Mouse (Mus musculus) cerebellum, postnatal 4 days (tissue): Measurements from ENCODE around the gene Aldh5a1.
A peak's percentile ranks its signal among the peaks of the same experiment; 100 is the strongest.
"Not testable (repeated sequence)": the region's sequence is repeated elsewhere in the genome, so short reads cannot be mapped to it uniquely, and the experiment has no call there.

Source experiments
- DNase-seq, 2 experiments: peaks; one replicate each; pipeline ENCODE4 v3.0.0; 2022; ENCODE audit warnings: low spot score in 2 of 2, mixed read lengths in 1 of 2

Gene Aldh5a1

DNA sequence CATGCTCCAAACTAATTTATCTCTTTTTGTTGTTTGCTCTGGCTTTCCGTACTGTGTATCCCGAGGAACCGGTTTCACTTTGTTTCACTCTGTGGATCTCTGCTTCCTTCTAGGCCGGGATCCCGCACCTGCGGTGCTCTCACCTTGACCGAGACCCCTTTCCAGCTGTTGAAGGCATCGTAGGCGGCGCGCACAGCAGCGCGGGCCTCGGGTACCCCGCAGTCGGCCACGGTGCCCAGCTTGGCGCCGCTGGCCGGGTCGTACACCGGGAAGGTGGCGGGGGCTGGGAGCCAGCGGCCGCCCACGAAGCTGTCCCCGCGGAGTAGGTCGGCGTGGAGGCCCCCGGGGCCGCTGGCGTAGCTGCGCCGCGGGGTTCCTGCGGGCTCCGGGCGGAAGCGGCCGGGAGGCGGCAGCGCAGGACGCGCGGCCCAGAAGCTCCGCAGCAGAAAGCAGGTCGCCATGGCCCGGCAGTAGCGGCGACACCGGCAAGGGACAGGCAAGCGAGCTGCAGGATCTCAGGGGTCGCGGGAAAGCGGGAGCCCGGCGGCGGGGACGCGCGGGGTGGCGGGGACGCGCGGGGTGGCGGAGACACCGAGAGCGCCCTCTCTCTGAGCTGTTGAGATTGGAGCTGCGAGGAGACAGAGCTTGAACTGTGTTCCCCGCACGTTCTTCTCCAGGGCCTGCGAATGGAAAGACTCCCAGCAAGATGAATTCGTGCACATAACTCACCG, at the start of gene Aldh5a1:
Gene Aldh5a1 (minus strand): TSS at position 554 of the 731 bp plus-strand sequence.
- peak; percentile 71 to 83 for DNase-seq

DNA sequence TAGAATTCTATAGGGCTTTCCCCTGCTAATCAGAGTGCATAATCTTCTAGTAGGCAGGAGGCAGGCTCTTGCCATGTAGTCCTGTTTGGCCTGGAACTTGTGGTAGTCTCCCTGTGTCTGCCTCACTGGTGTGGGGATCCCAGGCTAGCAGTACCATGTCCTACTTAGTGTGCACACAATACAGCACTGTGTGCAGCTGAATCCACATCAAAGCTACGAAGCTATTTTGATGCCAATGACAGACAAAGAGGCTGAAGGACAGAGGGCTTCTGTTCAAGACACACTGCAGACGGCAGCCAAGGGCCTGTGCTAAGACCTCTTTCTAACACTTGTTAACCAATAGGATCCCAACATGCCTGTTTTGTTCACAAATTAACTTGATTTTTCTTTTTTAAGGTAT, 48.0 kb upstream of the Aldh5a1 start:
- no peak for DNase-seq

DNA sequence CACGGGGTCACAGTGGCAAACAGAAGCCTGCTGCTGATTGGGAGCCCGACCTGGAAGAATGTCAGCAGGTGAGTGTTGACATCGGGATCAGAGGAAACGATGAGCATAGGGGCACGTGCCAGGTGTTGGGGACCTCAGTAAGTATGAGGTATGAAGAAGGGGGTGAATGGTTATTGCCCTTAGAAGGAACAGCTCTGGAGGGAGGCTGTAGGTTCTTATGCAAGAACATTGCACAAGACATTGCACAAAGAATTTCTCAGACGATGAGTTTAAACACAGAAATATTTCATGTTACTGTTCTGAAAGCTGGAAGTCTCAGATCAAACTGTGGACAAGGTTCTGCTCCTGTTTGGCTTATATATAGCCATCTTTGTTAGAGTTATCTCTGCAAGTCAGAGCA, 43.6 kb upstream of the Aldh5a1 start:
- DNase-seq: no peak

DNA sequence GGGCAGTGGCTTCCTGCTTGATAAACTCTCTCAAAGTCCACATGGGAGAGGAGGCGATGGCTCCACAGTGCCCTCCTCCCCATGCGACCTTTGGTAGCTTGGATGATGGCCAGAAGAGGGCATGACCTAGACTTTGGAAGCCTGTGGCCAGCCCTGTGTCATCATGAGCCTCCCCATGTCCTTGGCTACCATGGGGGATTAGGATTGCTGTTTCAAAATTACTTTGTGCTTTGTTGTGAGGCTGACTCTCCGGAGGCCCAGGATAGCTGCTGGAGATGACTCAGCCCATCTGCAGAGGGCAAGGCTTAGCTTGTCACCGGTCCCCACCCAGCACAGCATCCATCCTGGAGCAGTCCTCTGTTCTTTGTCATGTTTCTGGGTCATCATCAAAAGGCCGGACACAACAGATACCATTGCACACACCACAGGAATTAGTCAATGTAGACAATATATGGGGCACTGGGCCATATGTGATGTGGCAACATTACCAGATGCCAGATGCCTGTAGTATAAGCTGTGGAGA, 40.4 kb upstream of the Aldh5a1 start:
- no peak for DNase-seq

DNA sequence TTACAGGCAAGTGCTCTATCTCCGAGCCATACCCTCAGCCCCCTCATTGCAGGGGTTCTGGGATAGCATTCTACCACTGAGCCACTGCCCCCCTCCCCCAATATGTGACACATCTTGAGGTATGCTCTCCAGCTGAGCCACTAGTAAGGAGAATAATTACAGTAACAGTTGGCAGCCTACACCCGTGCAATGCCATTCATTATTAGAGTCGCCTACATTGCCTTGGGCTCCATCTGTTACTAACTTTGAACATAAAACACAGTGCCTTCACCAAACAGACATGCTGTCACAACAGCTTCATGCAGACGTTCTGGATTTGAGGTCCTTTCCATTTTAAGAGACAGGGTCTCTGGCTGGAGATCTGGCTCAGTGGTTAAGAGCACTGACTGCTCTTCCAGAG, 38.9 kb upstream of the Aldh5a1 start:
- no peak for DNase-seq

DNA sequence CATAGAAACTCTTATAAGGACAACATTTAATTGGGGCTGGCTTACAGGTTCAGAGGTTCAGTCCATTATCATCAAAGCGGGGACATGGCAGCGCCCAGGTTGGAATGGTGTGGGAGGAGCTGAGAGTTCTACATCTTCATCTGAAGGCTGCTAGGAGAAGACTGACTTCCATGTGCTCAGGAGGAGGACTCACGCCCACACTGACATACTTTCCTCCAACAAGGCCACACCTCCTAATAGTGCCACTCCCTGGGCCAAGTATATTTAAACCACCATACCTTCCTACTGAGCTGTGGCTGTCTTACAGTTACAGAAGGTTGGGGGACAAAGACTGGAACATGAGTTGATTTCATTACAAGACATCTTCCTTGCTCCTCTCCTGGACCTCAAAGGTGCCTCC, 34.3 kb upstream of the Aldh5a1 start:
- not testable (repeated sequence) for DNase-seq

DNA sequence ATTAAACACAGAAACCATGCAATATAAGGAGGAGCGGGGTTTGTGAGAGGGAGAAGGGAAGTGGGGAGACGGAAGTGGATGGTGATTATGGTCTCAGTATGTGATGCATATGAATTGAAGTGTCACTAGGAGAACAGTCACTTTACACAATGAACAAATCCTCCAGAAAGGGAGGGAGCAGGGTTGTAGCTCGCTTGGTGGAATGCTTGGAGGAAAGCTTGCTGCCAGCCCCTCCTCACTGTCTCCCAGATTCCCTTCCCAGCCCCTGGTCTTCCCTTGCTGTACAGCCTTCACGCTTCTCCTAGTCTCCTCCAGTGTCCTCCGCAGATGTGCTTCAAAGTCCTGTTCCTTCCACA, 28.4 kb upstream of the Aldh5a1 start:
- no peak for DNase-seq

DNA sequence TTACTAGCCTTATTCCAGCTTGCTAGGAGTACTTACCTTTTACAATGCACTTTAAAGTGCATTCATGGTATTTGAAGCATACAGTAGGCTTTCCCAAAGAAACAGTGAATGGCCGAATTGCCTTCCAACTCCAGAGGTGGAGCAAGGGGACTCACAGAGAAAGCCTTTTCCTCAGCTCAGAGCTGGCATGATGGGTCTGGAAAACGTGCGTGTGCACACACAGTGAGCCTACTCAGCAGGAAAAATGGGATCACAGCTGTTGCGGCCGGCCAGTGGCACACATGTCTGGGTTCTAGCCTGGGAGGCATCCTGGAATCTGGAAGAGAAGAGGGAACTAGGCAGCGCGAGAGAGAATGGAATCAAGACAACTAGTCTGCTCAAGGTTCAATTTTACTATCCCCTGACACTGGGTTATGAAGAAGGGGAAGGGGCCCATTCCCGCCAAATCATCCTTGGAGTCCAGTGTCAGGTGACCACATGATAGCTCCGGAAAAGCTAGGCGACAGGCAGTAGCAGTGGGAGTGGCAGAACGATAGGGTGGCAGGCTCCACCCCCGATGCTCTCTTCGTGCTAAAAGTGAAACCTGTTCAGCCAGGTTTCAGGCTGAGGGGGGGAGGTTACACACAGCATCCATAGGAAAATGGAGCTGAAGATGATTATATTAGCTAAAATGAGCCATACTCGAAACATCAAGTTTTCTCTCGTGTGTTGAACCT, 27.8 kb upstream of the Aldh5a1 start:
- no peak for DNase-seq

DNA sequence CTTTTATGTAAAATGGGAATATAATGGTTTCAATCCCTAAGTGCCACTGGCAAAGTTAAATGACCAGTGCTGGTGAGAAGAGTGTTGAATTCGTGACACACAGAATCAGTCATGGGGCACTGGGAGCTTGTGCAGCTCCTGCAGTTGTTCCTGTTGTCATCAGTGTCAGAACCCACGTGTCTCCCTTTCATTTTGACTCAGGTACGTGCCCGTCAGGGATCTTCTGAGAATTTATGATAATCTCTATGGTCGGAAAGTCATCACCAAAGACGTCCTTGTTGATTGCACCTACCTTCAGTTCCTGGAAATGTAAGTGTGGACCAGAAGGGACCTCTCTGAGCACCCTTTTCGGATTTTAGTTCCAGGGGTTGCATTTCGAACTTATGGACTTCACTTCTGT, 24.7 kb upstream of the Aldh5a1 start:
- no peak for DNase-seq

DNA sequence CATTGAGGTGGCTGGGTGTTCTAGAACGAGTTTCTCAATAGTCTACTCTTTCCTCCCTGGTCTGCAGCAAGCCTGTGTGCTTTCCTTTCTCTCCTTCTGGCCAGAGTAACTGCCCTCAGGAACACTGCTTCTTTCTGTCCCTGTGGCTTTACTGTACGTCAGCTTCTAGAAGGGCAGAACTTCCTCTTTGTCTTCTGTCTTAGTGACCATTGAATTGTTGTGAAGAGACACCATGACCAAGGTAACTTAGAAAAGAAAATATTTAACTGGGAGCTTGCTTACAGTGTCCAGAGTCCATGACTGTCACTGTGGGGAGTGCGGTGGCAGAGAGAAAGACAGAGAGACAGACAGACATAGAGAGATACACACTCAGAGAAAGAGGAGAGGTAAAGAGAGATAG, 22.6 kb upstream of the Aldh5a1 start:
- no peak for DNase-seq

DNA sequence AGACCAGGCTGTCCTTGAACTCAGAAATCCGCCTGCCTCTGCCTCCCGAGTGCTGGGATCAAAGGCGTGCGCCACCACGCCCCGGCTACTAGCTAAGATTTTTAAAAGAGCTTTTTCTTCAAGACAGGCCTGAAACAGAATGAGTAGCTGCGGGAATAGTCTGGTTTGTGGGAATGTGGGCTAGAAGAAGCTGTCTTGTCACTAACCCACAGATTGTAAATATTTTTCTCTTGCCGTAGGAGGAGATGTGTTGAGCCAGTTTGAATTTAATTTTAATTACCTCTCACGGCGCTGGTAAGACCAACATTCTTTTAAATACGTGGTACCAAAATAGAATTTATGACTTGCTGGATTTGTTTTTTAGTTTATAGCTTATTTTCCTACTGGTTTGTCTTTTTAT, 21.2 kb upstream of the Aldh5a1 start:
- DNase-seq: no peak

DNA sequence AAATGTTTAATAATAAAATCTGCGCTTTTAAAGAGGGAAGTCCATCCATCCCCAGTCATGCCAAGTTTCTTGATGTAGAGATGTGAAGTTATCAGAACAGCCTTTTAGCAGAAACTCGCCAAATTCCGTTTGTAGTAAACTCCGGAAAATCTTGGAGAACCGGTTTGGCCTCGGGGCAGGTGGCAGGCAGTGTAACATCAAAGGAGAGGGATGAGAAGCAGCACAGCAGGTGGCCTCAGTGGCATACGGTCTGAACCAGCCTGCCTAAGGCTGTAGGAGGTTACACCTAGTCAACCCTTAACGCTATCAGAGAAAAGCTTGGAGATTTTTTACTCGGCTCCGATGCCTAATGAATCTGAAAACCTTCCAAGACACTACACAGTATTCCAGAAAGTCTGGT, 18.0 kb upstream of the Aldh5a1 start:
- DNase-seq: no peak

DNA sequence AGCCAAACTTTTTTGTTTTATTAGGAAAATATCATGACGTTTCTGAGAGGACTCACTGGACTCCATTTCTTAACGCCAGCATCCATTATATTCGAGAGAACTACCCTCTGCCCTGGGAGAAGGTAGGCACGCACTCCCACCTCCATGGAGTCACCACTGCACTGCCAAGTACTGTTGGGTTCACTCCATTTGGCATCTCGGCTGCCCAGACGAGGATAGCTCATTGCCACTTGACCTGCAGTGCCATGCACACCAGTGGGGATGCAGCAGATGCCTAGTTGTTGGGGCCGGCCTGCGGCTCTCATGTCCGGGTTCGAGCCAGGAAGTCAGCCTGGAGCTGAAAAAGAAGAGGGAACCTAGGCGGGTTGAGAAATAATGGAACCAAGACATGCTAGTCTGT, 17.6 kb upstream of the Aldh5a1 start:
- DNase-seq: no peak

DNA sequence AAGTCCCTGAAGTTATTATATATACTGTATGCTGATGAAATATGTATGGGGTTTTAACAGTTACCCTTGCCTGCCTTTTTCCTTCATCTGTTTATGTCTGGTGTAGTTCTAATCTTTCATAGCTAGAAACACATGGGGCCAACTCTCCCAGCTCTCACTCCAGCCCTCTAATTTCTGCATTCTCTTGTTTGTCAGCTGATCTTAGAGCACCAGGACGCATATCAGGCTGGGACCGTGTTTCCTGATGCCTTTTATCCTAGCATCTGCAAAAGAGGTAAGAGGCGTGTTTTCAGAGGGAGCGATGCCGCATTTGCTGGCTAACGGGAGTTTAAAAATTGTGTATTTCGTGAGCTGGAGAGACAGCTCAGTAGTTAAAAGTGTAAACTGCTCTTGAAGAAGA, 15.2 kb upstream of the Aldh5a1 start:
- no peak for DNase-seq

DNA sequence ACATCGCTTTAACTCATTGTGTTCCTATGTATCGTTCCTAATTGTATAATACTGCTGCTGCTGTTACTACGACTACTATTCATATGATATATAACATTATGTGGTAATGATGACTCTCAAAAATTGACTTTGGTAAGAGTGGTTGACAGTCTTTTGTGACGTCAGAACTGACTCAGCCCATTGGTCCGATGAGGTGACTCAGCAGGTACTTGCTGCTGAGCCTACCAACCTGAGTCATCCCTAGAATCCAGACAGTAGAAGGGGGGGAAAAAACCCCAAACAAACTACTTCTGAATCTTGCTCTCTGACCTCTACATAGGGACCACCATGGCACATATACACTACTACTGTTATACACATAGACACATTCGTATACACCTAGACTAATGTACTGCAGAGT, 11.4 kb upstream of the Aldh5a1 start:
- no peak for DNase-seq

DNA sequence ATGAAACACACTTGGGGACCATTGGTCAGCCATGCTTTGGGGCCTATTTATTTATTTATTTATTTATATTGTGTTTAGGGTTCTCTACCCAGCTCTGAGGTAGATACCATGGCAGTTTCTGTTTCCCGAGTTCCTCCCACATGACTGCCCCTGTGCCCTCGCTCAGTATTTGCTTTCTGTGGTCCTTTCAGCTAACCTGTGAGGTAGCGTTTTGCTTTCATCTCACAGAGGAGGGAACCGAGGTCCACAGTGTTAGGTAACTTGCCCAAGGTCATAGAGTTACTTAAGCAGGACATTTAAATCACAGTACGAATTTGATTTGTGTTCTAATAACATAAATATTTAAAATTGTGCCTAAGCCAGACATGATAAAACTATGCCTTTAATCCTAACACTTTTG, 9.7 kb upstream of the Aldh5a1 start:
- DNase-seq: no peak

DNA sequence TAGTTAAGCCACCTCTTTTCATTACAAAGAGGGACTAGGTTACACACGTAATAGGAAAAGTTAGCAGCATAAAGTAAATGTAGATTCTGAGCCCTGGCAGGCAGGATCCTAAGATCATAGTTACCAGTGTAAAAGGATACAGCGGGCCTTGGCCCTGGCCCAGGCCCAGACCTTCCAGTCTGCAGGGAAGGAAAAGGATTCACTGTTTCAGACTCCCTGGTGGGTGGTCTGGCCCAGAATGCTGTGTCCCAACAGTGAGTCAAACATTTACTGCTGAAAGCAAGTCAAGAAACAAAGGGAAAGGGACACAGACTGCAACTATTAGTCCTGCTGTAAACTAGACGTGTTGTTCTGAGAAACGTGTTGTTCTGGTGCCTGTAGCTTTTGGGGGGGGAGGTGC, 8.1 kb upstream of the Aldh5a1 start:
- peak in 1 of 2 experiments; percentile 19 for DNase-seq

DNA sequence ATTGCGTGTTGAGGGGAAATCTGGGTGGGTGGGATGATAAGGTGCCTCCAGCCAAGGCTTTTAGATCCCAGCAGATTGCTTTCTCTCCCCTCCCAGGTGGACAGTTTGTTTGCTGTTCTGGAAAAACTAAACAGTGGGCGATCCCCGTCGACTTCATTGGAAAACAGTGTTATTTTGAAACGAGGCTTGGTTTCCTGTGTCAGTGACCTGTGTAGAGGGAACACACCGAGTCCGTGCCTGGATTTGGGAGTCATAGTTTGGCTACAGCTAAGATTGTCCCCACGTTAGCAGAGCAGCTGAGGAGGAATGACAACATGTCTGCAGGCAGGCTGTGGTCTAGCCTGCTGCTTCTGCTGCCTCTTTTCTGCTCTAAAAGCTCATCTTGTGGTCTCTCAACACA, 5.8 kb upstream of the Aldh5a1 start:
- DNase-seq: no peak

DNA sequence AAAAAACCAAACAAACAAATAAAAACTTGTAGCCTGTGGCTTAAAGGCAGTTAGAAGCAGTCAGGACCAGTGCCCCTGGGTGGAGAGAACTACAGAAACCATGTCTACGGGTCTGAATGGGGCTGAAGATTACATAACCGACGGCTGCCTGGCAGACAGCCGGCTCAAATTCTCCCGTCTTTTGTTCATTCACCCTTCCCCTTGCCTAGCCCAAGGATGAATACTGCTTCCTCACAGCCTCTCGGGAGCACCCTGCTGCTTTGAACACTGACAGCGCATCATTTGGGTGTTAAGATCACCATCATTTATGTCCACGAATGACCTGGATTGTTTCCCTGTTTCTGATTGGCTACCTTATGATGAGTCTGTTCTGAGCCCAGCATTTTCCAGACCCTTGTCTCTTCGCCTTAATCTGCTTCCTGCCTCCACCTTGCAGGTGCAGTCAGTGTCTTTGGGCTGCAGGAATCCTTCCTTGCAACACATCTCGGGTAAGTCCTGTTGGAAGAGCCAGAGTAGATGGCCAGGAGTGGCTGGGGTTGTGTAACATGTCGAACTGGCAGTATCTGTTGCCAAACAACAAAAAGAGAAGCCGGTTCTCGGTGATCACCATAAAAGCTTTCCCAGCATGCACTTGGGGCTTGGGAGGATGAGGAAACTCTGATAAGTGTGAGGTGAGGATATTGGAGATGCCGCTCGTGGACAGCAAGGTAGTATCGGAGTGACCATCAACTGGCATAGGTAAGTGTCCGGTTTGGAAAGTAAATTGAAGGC, 5.2 kb upstream of the Aldh5a1 start, which contains the start of gene Gpld1:
Gene Gpld1 (plus strand): TSS at position 641 of the 771 bp plus-strand sequence.
- DNase-seq: no peak

DNA sequence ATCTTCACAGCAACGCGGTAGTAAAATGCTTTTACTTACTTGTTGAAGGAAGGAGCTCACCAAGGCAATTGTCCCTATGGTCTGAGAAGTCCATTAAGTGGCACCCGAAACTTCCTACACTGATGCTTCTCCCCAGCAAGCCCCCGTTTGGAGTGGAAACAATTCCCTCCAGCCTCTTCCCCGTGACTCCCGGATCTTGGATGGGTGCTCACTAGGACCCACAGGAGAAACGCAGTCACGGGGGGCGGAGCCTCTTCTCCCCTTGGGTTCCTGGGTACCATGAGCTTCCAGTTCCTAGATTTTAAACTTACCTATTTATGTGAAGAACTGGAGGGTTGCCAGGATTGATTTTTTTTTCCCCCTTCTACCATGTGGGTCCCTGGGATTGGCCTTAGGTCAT, 2.0 kb upstream of the Aldh5a1 start:
- DNase-seq: no peak

DNA sequence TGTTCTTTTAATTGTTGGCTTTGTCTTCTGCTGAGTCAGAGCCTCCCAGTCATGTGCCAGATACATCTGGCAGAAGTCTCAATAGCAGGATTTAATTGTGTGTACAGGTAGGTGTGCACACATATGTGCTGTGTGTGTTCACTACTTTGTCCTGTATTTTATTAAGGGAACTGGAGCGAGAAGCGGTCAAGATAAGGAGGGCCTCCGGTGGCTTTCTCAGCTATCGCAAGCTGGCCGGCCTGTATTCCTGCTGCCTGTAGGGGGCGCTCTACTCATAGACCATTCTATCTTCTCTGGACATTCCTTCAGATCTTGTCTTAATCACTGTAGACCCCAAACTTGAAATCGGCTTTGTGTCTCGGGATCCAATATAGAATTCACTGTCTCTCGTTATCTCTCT, 1.2 kb upstream of the Aldh5a1 start:
- DNase-seq: peak; percentile 51 to 76

DNA sequence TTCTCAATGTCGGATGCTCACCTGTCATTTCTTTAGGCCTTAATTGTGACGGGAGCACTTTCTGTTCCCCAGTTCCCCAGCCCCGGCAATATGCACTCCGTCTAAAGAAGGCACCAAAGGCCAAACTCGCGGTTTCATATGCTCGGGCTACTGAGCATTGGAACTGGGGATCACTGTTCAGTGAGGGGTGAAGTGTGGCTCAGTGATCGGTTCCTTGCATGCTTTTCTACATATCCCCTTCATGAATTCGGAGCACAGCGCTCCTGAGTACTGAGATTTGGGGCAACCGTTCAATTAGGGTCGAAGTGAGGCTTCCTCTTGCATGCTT, 342 bp upstream of the Aldh5a1 start:
- no peak for DNase-seq

DNA sequence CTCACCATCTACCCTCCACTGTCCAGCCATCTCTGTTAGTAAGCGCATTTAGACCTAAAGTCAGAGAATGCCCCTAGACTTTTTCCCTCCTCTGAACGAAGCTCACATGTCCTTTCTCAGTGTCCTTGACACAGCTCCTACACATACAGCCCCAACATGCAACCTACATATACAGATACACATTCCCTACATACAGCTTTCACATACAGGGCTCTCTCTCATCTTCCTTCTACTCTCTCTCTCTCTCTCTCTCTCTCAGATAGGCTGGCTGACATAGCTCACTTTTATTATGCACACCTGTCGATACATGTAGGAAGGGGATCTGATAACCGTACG, 721 bp downstream of the Aldh5a1 start:
- DNase-seq: no peak
